Mouse (Mus musculus): Measurements from ENCODE around the gene Rxylt1. TPM values are rescaled to one million over a fixed set of nuclear protein-coding genes. Genes with fewer than 3 reads are reported as not detected.
A peak's percentile ranks its signal among the peaks of the same experiment; 100 is the strongest.

Rxylt1 gene
- total RNA-seq, 1 experiment, result 49.9 TPM

DNA sequence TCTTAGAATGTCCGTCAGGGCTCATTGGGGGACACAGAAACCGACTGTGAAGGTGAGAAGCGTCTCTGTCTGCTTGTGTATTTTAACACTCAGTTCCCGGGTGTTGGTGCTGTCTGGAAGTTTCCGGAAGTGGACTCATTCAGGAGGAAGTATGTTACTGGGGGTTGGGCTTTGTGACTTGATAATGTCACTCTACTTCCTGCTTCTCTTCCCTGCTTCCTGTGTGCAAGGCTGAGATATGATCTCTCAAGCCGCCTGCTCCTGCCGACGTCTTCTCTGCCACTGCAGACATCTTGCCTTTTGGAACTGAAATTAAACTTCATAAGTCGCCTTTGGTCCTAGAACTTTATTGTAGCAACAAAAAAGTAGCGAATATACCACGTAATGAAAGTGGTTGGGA, 19.5 kb upstream of the Rxylt1 start:
- DNase-seq (ENCODE audit: low read depth, low spot score), result no peak
- TF ChIP-seq ZNF384 (IDR thresholded peaks at IDR 0.05; ENCODE audit: low read depth, low read length) (no peak), MAFK (IDR thresholded peaks at IDR 0.05; ENCODE audit: insufficient read depth, low read depth, low read length) (no peak), HCFC1 (IDR thresholded peaks at IDR 0.05; ENCODE audit: borderline replicate concordance, insufficient read depth, low read length) (no peak), ZC3H11A (IDR thresholded peaks at IDR 0.05; ENCODE audit: borderline replicate concordance, low read depth, low read length) (no peak), CHD2 (IDR thresholded peaks at IDR 0.05; ENCODE audit: low read depth, low read length) (no peak)

DNA sequence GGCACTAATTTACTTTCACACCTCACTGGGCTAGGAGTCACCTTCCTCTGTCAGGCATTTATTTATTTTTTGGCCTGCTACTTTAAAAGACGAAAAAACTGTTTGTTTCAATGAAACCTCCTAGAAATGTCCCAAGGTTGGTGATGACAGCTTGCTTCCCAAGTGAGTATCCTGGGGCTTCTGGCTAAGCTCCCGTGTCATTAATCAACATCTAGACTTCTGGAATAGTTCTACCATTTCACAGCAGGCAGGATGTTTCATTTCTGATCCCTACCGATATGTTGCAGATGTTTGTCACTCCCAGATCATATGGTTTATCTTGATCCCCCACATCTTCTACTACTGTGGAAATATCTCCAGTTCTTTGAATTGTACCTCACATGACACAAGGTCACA, 9.5 kb upstream of the Rxylt1 start:
- DNase-seq (ENCODE audit: low read depth, low spot score), result no peak
- Histone ChIP-seq H3K9ac (ENCODE audit: insufficient read depth, low read depth, low read length, poor library complexity, severe bottlenecking) (no peak overlapping the region), H3K27ac (ENCODE audit: insufficient read depth, low read depth, low read length, poor library complexity, severe bottlenecking) (no peak overlapping the region), H3K4me3 (ENCODE audit: insufficient read depth in 1 of 2, low read depth in 1 of 2, low read length in 2 of 2, poor library complexity in 1 of 2, severe bottlenecking in 1 of 2) (no peak overlapping the region), H3K9me3 (ENCODE audit: control insufficient read depth, insufficient read depth, low read depth, low read length) (no peaks in the 10 kb centered on the region), H3K36me3 (ENCODE audit: control insufficient read depth, insufficient read depth, low read length, poor library complexity, severe bottlenecking) (no peaks in the 10 kb centered on the region), H3K4me1 (ENCODE audit: control insufficient read depth in 2 of 2, insufficient read depth in 2 of 2, low read length in 2 of 2, poor library complexity in 1 of 2) (peaks cover 0 to 2% of the 10 kb centered on the region in 2 experiments; a peak in 1 of 4 replicates)
- TF ChIP-seq MAFK (IDR thresholded peaks at IDR 0.05; ENCODE audit: insufficient read depth, low read depth, low read length), result no peak
- TF ChIP-seq CHD2 (IDR thresholded peaks at IDR 0.05; ENCODE audit: low read depth, low read length), result no peak
- TF ChIP-seq ZNF384 (IDR thresholded peaks at IDR 0.05; ENCODE audit: low read depth, low read length), result no peak
- in situ Hi-C loops (cut with MboI; ENCODE audit: low sequenced_read_pairs in 2 of 2, unreplicated experiment in 2 of 2), result loop anchor here (10.0 kb wide), 1 partner anchor 418 kb away; no protein-coding TSS in a partner anchor

More for the DNA sequence above, 19.5 kb upstream of the Rxylt1 start:
- no peaks in the 10 kb centered on the region for H3K36me3 ChIP-seq (ENCODE audit: control insufficient read depth, insufficient read depth, low read length, poor library complexity, severe bottlenecking)
- H3K27ac ChIP-seq (ENCODE audit: insufficient read depth, low read depth, low read length, poor library complexity, severe bottlenecking), result no peak overlapping the region
- H3K4me3 ChIP-seq (ENCODE audit: insufficient read depth in 1 of 2, low read depth in 1 of 2, low read length in 2 of 2, poor library complexity in 1 of 2, severe bottlenecking in 1 of 2), result no peak overlapping the region
- H3K9ac ChIP-seq (ENCODE audit: insufficient read depth, low read depth, low read length, poor library complexity, severe bottlenecking), result no peak overlapping the region
- no peaks in the 10 kb centered on the region for H3K4me1 ChIP-seq (ENCODE audit: control insufficient read depth in 2 of 2, insufficient read depth in 2 of 2, low read length in 2 of 2, poor library complexity in 1 of 2)
- in situ Hi-C loops (cut with MboI; ENCODE audit: low sequenced_read_pairs in 2 of 2, unreplicated experiment in 2 of 2), result no loop called here
- H3K9me3 ChIP-seq (ENCODE audit: control insufficient read depth, insufficient read depth, low read depth, low read length), result no peaks in the 10 kb centered on the region

DNA sequence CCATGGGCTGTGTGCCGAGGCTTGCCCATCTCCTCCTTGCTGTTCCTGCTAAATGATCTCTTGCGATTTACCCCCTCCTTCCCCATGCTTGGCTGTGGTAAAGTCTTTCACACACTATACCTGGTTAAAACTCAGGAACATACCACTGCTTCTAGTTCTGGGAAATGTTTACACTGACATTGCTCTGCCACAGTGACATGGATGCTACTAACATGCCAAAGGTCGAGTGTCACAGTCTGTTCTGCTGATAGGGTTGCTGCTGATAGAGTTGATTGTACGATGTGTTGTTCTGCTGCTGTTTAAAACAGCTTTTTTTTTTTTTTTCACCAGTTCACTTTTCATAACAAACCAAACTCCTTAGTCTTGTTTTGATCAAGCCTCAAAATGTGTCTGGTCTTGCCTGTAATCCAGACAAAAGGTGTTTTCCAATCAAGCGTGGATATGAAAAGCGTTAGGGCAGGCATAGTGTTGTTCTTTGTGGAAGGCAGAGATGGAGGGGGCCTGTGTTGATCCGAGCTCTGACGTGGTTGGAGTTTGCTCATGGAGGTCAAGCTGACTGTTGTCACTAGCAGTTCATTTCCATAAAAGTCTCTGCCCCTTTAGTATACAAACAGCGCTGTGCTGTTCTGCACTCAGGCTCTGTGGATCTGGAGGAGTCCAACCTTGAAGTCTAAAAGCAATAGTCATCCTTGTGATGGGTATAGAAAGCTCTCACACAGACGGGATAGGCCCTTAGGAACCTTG, 8.9 kb upstream of the Rxylt1 start:
- H3K27ac ChIP-seq (ENCODE audit: insufficient read depth, low read depth, low read length, poor library complexity, severe bottlenecking), result no peak overlapping the region
- H3K9me3 ChIP-seq (ENCODE audit: control insufficient read depth, insufficient read depth, low read depth, low read length), result no peaks in the 10 kb centered on the region
- H3K36me3 ChIP-seq (ENCODE audit: control insufficient read depth, insufficient read depth, low read length, poor library complexity, severe bottlenecking), result no peaks in the 10 kb centered on the region
- no peak overlapping the region for H3K4me3 ChIP-seq (ENCODE audit: insufficient read depth in 1 of 2, low read depth in 1 of 2, low read length in 2 of 2, poor library complexity in 1 of 2, severe bottlenecking in 1 of 2)
- H3K4me1 ChIP-seq (ENCODE audit: control insufficient read depth in 2 of 2, insufficient read depth in 2 of 2, low read length in 2 of 2, poor library complexity in 1 of 2), result peaks cover 0 to 2% of the 10 kb centered on the region in 2 experiments; a peak in 1 of 4 replicates
- H3K9ac ChIP-seq (ENCODE audit: insufficient read depth, low read depth, low read length, poor library complexity, severe bottlenecking), result no peak overlapping the region
- TF ChIP-seq ZC3H11A (IDR thresholded peaks at IDR 0.05; ENCODE audit: borderline replicate concordance, low read depth, low read length) (no peak), MAFK (IDR thresholded peaks at IDR 0.05; ENCODE audit: insufficient read depth, low read depth, low read length) (no peak), HCFC1 (IDR thresholded peaks at IDR 0.05; ENCODE audit: borderline replicate concordance, insufficient read depth, low read length) (no peak), ZNF384 (IDR thresholded peaks at IDR 0.05; ENCODE audit: low read depth, low read length) (no peak), CHD2 (IDR thresholded peaks at IDR 0.05; ENCODE audit: low read depth, low read length) (no peak)
- no peak for DNase-seq (ENCODE audit: low read depth, low spot score)
- in situ Hi-C loops (cut with MboI; ENCODE audit: low sequenced_read_pairs in 2 of 2, unreplicated experiment in 2 of 2), result loop anchor here (10.0 kb wide), 1 partner anchor 419 kb away; no protein-coding TSS in a partner anchor

DNA sequence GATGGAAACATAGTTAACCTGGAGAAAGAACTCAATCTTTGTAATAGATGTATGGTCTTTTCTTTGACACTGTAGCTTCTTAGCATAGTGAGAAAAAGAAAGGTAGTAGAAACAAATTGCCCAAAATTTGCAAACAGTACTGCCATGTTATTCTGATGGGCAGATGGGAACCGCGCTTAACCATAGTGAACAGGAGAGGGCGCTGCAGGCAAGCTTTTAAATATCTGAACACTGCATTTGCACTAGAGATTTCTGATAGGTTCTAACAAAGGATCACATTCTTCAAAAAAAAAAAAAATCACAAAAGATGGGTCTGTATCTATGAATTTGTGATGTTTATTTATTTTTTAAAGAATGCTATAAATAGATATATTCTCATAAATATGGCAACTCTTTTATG, 8.2 kb upstream of the Rxylt1 start:
- no peak for TF ChIP-seq MAFK (IDR thresholded peaks at IDR 0.05; ENCODE audit: insufficient read depth, low read depth, low read length)
- peak; percentile 87 for TF ChIP-seq ZC3H11A (IDR thresholded peaks at IDR 0.05; ENCODE audit: borderline replicate concordance, low read depth, low read length)
- H3K4me3 ChIP-seq (ENCODE audit: insufficient read depth in 1 of 2, low read depth in 1 of 2, low read length in 2 of 2, poor library complexity in 1 of 2, severe bottlenecking in 1 of 2), result no peak overlapping the region
- in situ Hi-C loops (cut with MboI; ENCODE audit: low sequenced_read_pairs in 2 of 2, unreplicated experiment in 2 of 2), result loop anchor here (10.0 kb wide), 1 partner anchor 419 kb away; no protein-coding TSS in a partner anchor
- H3K9ac ChIP-seq (ENCODE audit: insufficient read depth, low read depth, low read length, poor library complexity, severe bottlenecking), result no peak overlapping the region
- peaks cover 0 to 2% of the 10 kb centered on the region in 2 experiments; a peak in 1 of 4 replicates for H3K4me1 ChIP-seq (ENCODE audit: control insufficient read depth in 2 of 2, insufficient read depth in 2 of 2, low read length in 2 of 2, poor library complexity in 1 of 2)
- H3K9me3 ChIP-seq (ENCODE audit: control insufficient read depth, insufficient read depth, low read depth, low read length), result no peaks in the 10 kb centered on the region
- H3K27ac ChIP-seq (ENCODE audit: insufficient read depth, low read depth, low read length, poor library complexity, severe bottlenecking), result no peak overlapping the region
- H3K36me3 ChIP-seq (ENCODE audit: control insufficient read depth, insufficient read depth, low read length, poor library complexity, severe bottlenecking), result no peaks in the 10 kb centered on the region
- DNase-seq (ENCODE audit: low read depth, low spot score), result peak; percentile 51

Measured in ES-E14 (cell line).